Mouse (Mus musculus) right cerebral cortex, adult 18-20 months (tissue): ENCODE measurements at regions not wholly inside any gene's neighbourhood (a gene's known extent, or its start where the extent isn't known, plus 50 kb on each side); places are given as distances from the start of the nearest gene placed in this dataset.

Experiments
- DNase-seq: peaks from one replicate; pipeline ENCODE4 v3.0.0; 2022; ENCODE audit warnings: mixed read lengths

- DNase-seq: no peak
Observed at GRCm38 (mm10) chr17:4311785-4312379, 615.8 kb upstream of the Nox3 start.

DNA sequence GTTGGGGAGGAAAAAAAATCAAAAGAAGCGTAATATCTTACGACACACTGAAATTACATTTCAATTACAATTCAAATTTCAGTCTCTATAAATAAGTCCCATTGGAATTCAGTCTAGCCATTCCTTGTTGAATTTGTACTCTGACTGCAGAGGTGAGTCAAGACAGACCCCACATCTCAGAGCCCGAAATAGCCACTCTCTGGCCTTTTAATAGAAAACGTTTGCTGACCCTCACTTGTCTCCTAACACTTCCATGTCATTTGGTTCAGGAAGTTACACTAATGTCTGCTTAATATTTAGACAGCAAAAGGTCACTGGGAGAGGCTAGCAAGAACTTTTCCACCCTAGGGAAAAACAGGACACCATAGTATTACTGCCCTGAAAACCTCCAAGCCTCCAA is 623.1 kb upstream of the Nox3 start:
- DNase-seq: no peak

DNA sequence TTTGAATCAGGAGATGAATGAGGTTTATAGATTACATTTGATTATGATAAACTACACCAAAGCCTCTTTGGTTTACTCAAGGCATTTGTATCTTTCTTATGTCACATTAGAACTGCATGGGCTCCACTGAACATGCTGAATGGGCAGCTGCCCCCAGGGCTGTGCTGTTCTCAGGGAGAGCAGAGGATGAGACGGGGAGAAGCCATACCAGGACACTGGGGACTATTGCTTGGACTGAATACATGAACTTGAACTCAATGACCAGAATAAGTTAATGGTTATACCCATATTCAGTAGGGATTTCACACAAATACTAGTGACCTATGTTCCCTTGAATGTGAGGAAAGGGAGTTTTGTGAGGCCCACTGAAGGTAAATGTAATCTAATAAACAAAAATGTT is 632.7 kb upstream of the Nox3 start:
- no peak for DNase-seq

- no peak for DNase-seq
Observed at GRCm38 (mm10) chr17:4331650-4332049, 635.6 kb upstream of the Nox3 start.

DNA sequence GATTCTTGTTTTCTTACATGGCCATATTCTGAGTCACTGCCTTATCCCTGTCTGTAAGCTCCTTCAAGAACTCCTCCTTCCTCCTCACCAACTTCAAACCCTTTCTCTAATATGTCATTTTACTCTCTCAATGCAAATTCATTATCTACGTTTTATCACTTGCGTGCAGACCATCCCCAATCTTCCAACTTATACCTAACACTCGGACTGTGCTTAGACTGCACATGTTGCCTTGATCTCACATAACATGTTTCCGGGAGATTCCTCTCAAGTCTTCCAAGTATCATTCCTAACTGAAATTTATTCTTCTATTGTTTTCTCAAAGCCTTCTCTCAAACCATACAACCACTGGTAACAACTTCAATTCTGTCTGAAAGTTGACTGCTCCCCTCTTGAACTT is 637.0 kb upstream of the Nox3 start:
- no peak for DNase-seq

DNA sequence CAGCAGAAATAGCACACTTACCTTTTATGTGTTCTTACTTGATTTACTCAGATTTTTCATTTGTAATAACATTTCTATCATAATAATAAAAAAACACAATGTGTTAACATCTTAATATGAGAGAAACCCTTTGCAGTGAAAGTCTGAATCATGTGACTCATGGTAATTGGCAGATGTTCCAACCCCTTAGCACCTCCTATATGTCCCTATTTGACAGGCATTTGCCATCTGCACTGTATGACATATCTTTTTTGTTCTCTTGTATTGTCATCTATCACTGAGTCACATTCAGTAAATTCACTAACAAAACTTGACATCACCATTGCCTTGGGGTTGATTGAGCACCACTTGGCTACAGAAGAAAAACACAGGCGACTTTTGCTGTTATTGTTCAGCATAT is 641.1 kb upstream of the Arid1b start:
- DNase-seq: no peak

DNA sequence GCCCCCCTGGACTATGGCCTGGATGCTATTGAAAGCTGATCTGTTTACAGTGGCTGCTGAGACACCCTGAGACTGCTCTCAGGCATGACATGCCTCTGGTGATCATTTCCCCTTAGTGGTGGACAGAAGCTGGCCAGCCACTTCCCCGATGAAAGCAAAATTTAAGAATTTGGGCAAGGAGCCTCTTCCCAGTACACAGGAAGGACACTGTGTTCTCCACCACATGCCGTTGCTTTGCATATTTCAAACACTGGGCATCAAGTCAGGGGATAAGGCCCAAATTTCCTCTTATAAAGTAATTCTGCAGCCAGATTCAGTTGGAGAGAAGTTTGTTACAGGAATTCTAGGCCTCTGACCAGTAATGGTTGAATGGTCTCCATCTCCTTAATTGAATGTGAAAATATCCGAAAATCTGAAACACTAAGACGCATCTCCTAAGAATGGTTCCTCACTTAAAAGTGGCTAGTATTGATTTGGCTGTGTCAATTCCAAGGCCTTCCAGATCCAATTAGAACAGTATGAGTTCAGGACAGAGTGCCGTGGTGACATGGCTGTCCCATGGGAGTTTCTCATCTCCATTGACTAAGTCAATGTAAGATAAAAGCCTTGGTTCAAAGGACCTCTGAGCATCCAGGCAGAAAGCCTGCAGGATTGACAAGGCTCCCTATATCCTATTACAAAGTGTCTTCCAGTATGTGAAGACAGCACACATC is 638.5 kb upstream of the Arid1b start:
- DNase-seq: no peak

DNA sequence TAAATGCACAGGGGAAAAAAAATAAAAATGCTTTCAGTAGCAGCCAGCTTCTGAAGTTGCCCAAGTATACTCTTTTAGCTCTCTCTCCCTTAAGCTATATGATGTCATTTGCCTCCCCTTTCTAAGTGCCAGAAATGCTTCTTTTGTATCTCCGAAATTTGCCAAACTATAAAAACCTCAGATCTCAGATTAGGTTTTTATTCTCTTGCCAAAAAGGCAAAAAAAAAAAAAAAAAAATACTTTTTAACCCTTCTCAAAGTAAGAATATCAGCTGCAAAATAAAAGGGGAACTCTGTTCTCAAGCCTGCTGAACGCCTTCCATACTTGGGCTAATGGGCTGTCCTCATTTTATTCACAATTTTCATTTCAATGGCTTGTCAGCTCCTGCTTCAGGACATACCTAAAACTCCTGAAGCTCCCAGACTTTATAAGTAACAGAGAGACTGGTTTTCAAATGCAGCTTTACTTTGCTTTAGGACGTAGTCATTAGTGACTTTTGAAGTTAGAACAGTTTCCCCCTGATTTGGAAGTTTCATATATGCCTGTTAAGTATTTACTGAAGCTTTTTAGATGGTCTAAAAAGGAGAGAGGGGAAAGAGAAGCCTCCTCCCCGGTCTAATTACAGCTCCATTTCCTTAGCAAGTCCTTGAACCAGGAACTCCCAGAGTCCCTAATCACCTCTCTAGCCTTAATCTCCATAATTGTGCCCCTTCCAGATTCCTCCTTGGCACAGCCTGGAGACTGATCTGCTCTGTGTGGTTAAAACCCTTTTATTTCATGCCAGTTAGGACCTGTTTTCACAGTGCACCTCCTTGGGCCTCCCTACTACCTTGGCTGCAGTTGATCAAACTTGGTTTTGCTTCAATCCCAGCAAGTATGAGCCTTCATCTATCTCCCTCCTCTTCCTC is 633.5 kb upstream of the Arid1b start:
- no peak for DNase-seq

DNA sequence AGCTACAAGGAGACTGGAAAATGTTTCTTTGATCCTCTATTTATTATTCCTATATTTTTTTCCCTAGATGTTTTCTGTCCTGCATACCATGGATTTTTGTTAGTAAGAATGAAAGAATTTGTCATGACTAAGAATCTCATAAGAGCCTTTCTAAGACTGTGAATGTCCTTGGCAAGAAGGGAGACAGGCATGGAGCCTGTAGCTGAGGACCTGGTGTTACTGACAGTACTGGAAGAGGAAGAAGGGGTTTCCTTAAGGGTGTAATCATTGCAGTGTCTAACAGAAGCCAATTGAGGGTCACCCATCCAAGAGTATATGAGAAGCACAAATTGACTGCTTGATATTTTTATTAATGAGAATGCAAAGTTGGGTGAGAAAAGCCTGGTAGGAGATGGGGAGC is 628.3 kb upstream of the Arid1b start:
- DNase-seq: no peak

- no peak for DNase-seq
Observed at GRCm38 (mm10) chr17:4380449-4380848, 613.7 kb upstream of the Arid1b start.

DNA sequence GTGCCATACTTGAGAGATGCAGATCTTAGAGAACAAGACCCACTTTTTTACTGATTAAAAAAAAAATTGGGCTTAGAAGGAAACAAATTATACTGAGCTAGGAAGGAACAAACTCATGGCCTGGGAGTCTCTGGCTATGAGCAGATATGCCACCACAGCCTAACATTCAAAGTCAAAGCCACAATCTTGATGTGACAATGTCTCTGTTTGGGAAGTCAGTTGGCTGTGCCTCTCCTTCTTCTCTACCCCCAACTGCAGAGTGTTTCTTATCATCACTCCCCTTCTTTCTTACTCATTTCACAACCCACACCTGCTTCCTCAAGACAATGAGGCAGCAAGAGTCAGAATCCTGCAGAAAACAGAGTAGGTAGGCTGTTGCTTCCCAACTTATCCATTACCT is 613.3 kb upstream of the Arid1b start:
- DNase-seq: no peak

GRCm38 (mm10) chr17:4381896-4382685 is 612.0 kb upstream of the Arid1b start:
- peak; percentile 28 for DNase-seq

GRCm38 (mm10) chr17:4382716-4383115 is 611.4 kb upstream of the Arid1b start:
- peak; percentile 21 for DNase-seq

GRCm38 (mm10) chr17:4387616-4388015 is 606.5 kb upstream of the Arid1b start:
- DNase-seq: no peak

- DNase-seq: no peak
Observed at GRCm38 (mm10) chr17:4390012-4390411, 604.1 kb upstream of the Arid1b start.

DNA sequence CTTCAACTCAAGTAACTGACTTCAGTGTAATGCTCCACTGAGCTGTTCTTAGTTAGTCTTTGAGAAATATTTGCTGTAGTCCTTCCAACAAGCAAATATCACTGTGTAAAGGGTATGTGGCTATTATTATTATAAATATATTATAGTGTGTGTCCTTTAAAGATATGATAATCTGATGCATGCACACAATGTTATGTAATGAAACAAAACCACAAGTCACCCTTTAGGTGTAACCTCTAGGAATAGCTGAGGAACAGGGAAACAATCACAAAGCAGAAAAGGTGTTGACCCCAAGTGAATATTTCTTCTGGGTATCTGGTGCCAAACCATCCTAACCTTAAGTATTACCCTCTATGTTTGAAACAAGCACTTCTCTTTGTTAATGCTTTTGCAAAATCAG is 603.6 kb upstream of the Arid1b start:
- DNase-seq: no peak

- DNase-seq: no peak
Observed at GRCm38 (mm10) chr17:4391210-4391609, 602.9 kb upstream of the Arid1b start.

- DNase-seq: no peak
Observed at GRCm38 (mm10) chr17:4396119-4396518, 598.0 kb upstream of the Arid1b start.

GRCm38 (mm10) chr17:4417686-4418085 is 576.4 kb upstream of the Arid1b start:
- peak; percentile 3 for DNase-seq

DNA sequence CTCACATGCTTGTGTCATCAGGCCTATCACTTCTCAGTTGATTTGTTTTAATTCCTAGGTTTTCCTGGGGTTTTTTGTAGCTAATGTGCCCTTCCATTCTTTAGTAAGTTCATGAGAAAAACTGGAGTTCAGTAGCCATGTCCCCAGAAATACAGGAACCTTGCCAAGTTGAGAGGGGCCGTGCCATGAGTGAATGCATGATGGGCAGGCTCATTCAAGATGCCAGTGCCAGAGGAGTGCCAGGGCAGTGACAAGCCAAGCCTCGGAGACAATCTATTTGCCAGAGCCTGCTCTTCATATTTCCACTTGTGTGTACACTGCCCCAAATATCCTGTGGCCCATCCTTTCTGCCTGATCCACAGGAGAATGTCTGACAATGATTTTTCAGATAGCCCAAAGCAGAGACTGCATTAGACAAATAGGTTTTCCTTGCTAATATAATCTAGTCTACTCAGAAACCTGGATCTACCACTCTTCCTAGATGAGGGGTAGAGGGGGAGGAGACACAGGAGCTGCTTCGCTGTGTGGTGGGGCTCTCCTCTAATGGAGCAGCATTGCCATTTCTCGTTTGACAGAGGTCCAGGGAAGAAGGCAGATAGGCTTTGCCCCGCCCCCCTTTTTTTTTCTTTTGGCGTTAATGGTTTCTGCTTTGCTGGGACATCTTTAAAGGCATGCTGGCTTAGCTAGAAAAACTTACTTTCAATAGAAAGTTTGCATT is 569.5 kb upstream of the Arid1b start:
- no peak for DNase-seq

DNA sequence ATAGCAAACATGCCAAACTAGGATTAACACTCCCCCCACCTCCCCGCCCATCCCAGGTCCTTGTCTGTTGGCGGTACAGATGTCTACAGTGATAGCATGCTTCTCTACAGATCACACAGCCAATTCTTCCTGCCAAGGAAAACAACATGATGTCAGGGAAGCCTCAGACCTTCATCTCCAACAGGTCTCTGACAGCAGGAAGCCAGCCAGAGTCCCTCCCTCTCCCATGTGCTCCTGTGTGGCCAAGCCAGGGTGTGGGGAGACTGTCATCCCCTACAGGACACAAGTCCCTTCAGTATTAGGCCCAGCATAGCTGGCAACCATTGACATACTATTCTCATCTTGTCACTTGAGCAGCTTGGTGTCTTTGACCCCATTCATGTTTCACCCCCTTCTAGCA is 568.8 kb upstream of the Arid1b start:
- DNase-seq: no peak

DNA sequence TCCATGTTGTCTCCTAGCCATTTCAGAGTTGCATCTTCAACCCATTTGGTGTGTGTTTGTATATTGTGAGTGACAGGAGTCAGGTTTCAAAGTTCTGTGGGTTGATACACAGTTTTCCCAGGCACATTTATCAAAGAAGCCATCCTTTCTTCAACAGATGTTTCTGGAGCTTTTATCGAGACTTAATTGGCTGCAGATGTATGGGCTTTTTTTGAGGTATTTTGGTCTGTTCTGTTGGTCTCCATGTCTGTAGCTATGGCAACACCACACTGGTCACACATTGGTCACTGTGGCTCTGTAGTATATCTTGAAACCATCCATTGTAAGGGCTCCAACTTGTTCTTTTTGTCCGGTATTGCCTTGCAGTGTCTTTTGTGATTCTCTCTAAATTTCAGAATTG is 565.1 kb upstream of the Arid1b start:
- no peak for DNase-seq
